Mouse (Mus musculus): ENCODE data around the gene Cyth4.
A peak's percentile ranks its signal among the peaks of the same experiment; 100 is the strongest.

Gene Cyth4

GRCm38 (mm10) chr15:78614536-78614935 lies 17.7 kb downstream of the Cyth4 start:
- DNase-seq (ENCODE audit: low read depth, low spot score) = no peak

GRCm38 (mm10) chr15:78616973-78617372 lies 20.1 kb downstream of the Cyth4 start:
- DNase-seq (ENCODE audit: low read depth, low spot score) = no peak

GRCm38 (mm10) chr15:78623426-78623825 lies 26.6 kb downstream of the Cyth4 start:
- peak; percentile 22 for DNase-seq (ENCODE audit: low read depth, low spot score)

- DNase-seq (ENCODE audit: low read depth, low spot score) = no peak
These were observed 27.6 kb downstream of the Cyth4 start for GRCm38 (mm10) chr15:78624431-78624950.

- no peak for DNase-seq (ENCODE audit: low read depth, low spot score)
These were observed 28.1 kb downstream of the Cyth4 start for GRCm38 (mm10) chr15:78624961-78625360.

- DNase-seq (ENCODE audit: low read depth, low spot score) = no peak
These were observed 29.4 kb downstream of the Cyth4 start for GRCm38 (mm10) chr15:78626285-78626684.

- DNase-seq (ENCODE audit: low read depth, low spot score) = no peak
These were observed 35.5 kb downstream of the Cyth4 start for GRCm38 (mm10) chr15:78632387-78632786.

GRCm38 (mm10) chr15:78633413-78633812 lies 36.6 kb downstream of the Cyth4 start:
- DNase-seq (ENCODE audit: low read depth, low spot score) = no peak

- DNase-seq (ENCODE audit: low read depth, low spot score) = no peak
These were observed 37.4 kb downstream of the Cyth4 start for GRCm38 (mm10) chr15:78634095-78634737.

- DNase-seq (ENCODE audit: low read depth, low spot score) = no peak
These were observed 38.4 kb downstream of the Cyth4 start for GRCm38 (mm10) chr15:78635231-78635630.

GRCm38 (mm10) chr15:78643633-78644032 lies 46.8 kb downstream of the Cyth4 start:
- no peak for DNase-seq (ENCODE audit: low read depth, low spot score)

GRCm38 (mm10) chr15:78644606-78645005 lies 47.8 kb downstream of the Cyth4 start:
- DNase-seq (ENCODE audit: low read depth, low spot score) = no peak

GRCm38 (mm10) chr15:78647746-78648145 lies 50.9 kb downstream of the Cyth4 start:
- DNase-seq (ENCODE audit: low read depth, low spot score) = no peak

GRCm38 (mm10) chr15:78651169-78651568 lies 54.3 kb downstream of the Cyth4 start:
- DNase-seq (ENCODE audit: low read depth, low spot score) = no peak

GRCm38 (mm10) chr15:78664268-78664667 lies 67.4 kb downstream of the Cyth4 start:
- DNase-seq (ENCODE audit: low read depth, low spot score) = no peak

GRCm38 (mm10) chr15:78669221-78669871 lies 72.5 kb downstream of the Cyth4 start:
- DNase-seq (ENCODE audit: low read depth, low spot score) = no peak

GRCm38 (mm10) chr15:78670341-78670740 lies 73.5 kb downstream of the Cyth4 start:
- no peak for DNase-seq (ENCODE audit: low read depth, low spot score)
